Mouse (Mus musculus) E14TG2a.4 (cell line): ENCODE data around the gene Gm45618.

ENCODE experiments used
- CTCF ChIP-seq: conservative IDR thresholded peaks from 2 replicates; pipeline ENCODE4 v1.5.1; 2014; ENCODE audit warnings: low read length
- NANOG ChIP-seq: IDR thresholded peaks from 2 replicates; pipeline ENCODE4 v1.6.1; 2014; ENCODE audit warnings: borderline replicate concordance, low read length, mixed read lengths
- POU5F1 ChIP-seq: IDR thresholded peaks from 2 replicates; pipeline ENCODE4 v1.6.1; 2014; ENCODE audit warnings: low read length, borderline replicate concordance

GRCm38 (mm10) chr7:142128843-142129242, 8.3 kb upstream of the Gm45618 start:
- TF ChIP-seq CTCF: no peak
- no peak for TF ChIP-seq NANOG
- no peak for TF ChIP-seq POU5F1
